Mouse (Mus musculus) skeletal muscle tissue, adult 2 months (tissue): ENCODE results near the gene Ggn.
"Not testable (repeated sequence)": the region's sequence is repeated elsewhere in the genome, so short reads cannot be mapped to it uniquely, and the experiment has no call there.

ENCODE experiments used
- DNase-seq: peaks from one replicate; pipeline ENCODE4 v3.0.0-alpha.2; 2012; ENCODE audit warnings: low read depth, low spot score

The Ggn gene

GRCm38 (mm10) chr7:29158264-29158663, 11.7 kb upstream of the Ggn start:
- no peak for DNase-seq

GRCm38 (mm10) chr7:29162294-29162693, 7.7 kb upstream of the Ggn start:
- DNase-seq = no peak

GRCm38 (mm10) chr7:29162750-29163525, 7.1 kb upstream of the Ggn start:
- no peak for DNase-seq

- no peak for DNase-seq
These were observed 2.4 kb upstream of the Ggn start for GRCm38 (mm10) chr7:29167656-29168055.

GRCm38 (mm10) chr7:29168121-29168695, 1.8 kb upstream of the Ggn start:
- no peak for DNase-seq

- no peak for DNase-seq
These were observed 1.2 kb upstream of the Ggn start for GRCm38 (mm10) chr7:29168791-29169230.

- peak; percentile 74 for DNase-seq
These were observed 562 bp upstream of the Ggn start for GRCm38 (mm10) chr7:29169231-29170065.

- DNase-seq = no peak
These were observed 948 bp downstream of the Ggn start for GRCm38 (mm10) chr7:29170755-29171561.

GRCm38 (mm10) chr7:29171562-29172097, 1.6 kb downstream of the Ggn start:
- DNase-seq = no peak

- no peak for DNase-seq
These were observed 2.5 kb downstream of the Ggn start for GRCm38 (mm10) chr7:29172390-29173016.

- DNase-seq = no peak
These were observed 8.1 kb downstream of the Ggn start for GRCm38 (mm10) chr7:29178106-29178505.

GRCm38 (mm10) chr7:29179323-29179722, 9.3 kb downstream of the Ggn start:
- DNase-seq = peak; percentile 77

GRCm38 (mm10) chr7:29180077-29180853, 10.3 kb downstream of the Ggn start, which contains the start of gene Psmd8:
Gene Psmd8, minus strand, starts transcription at chr7:29180701.
- DNase-seq = peak; percentile 98

GRCm38 (mm10) chr7:29180854-29181236, 10.8 kb downstream of the Ggn start:
- no peak for DNase-seq

- not testable (repeated sequence) for DNase-seq
These were observed 11.3 kb downstream of the Ggn start for GRCm38 (mm10) chr7:29181323-29181722.

- DNase-seq = not testable (repeated sequence)
These were observed 24.2 kb downstream of the Ggn start for GRCm38 (mm10) chr7:29194230-29194629.

GRCm38 (mm10) chr7:29202577-29202976, 32.6 kb downstream of the Ggn start:
- DNase-seq = no peak

- DNase-seq = not testable (repeated sequence)
These were observed 41.0 kb downstream of the Ggn start for GRCm38 (mm10) chr7:29211013-29211412.

- DNase-seq = peak; percentile 92
These were observed 41.6 kb downstream of the Ggn start for GRCm38 (mm10) chr7:29211415-29212198.
